Mouse (Mus musculus) spleen, adult 2 months (tissue): ENCODE measurements around the gene Dek. TPM values are rescaled to one million over a fixed set of nuclear protein-coding genes. Genes with fewer than 3 reads are reported as not detected.

Experiments
- DNase-seq, 2 experiments: peaks; one replicate each; pipeline versions ENCODE4 v3.0.0 to v3.0.0-alpha.2; 2012 to 2021; ENCODE audit warnings: low spot score in 2 of 2, low read depth in 1 of 2
- H3K27ac ChIP-seq: fragments of 200-500 bp; 2 replicates; pipeline ENCODE4 v1.5.1; 2012; ENCODE audit warnings: low read length, inconsistent platforms; ENCODE audit not compliant: insufficient read depth
- H3K27me3 ChIP-seq: fragments of 200-500 bp; 2 replicates; pipeline ENCODE4 v1.6.1; 2012; ENCODE audit warnings: mild to moderate bottlenecking, moderate library complexity, low read length, inconsistent platforms; ENCODE audit not compliant: control insufficient read depth, insufficient read depth
- H3K36me3 ChIP-seq: fragments of 200-500 bp; 2 replicates; pipeline ENCODE4 v1.6.1; 2012; ENCODE audit warnings: mild to moderate bottlenecking, low read length, inconsistent platforms; ENCODE audit not compliant: control insufficient read depth, insufficient read depth
- H3K4me1 ChIP-seq: fragments of 200-500 bp; 2 replicates; pipeline ENCODE4 v1.6.1; 2011; ENCODE audit warnings: inconsistent platforms; ENCODE audit not compliant: control insufficient read depth, insufficient read depth, insufficient read length
- H3K4me3 ChIP-seq: fragments of 200-500 bp; 2 replicates; pipeline ENCODE4 v1.5.1; 2011; ENCODE audit warnings: mild to moderate bottlenecking, inconsistent platforms; ENCODE audit not compliant: insufficient read depth, insufficient read length; ENCODE audit errors: extremely low read depth
- CTCF ChIP-seq: fragments of 200-500 bp; IDR thresholded peaks from 2 replicates; pipeline ENCODE4 v1.5.1; 2011; ENCODE audit warnings: mild to moderate bottlenecking, inconsistent platforms; ENCODE audit not compliant: insufficient read depth, insufficient read length, insufficient replicate concordance; ENCODE audit errors: extremely low read depth
- POLR2A ChIP-seq: fragments of 200-500 bp; IDR thresholded peaks from 2 replicates; pipeline ENCODE4 v1.6.1; 2011; ENCODE audit warnings: low read depth, low read length, inconsistent platforms
- WGBS: fragments of 180-500 bp; shearing (Covaris S2); methylation state at CpG from one replicate; pipeline ENCODE4 v1.1.7; 2018; 5-methylcytosine and 5-hydroxymethylcytosine counted together
- polyA plus RNA-seq: library from polyadenylated mRNA; depleted of rRNA; stranded (reverse); fragments of >200 nt; gene quantifications from 2 replicates; pipeline ENCODE4 v1.2.3, GENCODE M21; 2012

The Dek gene
- polyA plus RNA-seq, 1 experiment, result 37.8 TPM

GRCm38 (mm10) chr13:47077367-47077766, 28.6 kb downstream of the Dek start:
- Histone ChIP-seq H3K27ac (no peak overlapping the region), H3K36me3 (peaks cover 17% of the 10 kb centered on the region)
- TF ChIP-seq CTCF, result no peak
- no peak for TF ChIP-seq POLR2A

GRCm38 (mm10) chr13:47076156-47076555, 29.8 kb downstream of the Dek start:
- DNase-seq, result no peak
- H3K4me1 ChIP-seq, result no peaks in the 10 kb centered on the region
- peaks cover 17% of the 10 kb centered on the region for H3K36me3 ChIP-seq
- no peak for TF ChIP-seq CTCF
- no peak for TF ChIP-seq POLR2A
- H3K4me3 ChIP-seq, result no peak overlapping the region
- 85% methylated on average over 5 of the region's 5 CpGs for WGBS
- H3K27ac ChIP-seq, result no peak overlapping the region
- H3K27me3 ChIP-seq, result no peaks in the 10 kb centered on the region

More at GRCm38 (mm10) chr13:47077367-47077766, 28.6 kb downstream of the Dek start:
- Histone ChIP-seq H3K4me3 (no peak overlapping the region), H3K4me1 (no peaks in the 10 kb centered on the region), H3K27me3 (no peaks in the 10 kb centered on the region)
- no peak for DNase-seq

- H3K36me3 ChIP-seq, result peaks cover 23% of the 10 kb centered on the region
- no peak for TF ChIP-seq POLR2A
- TF ChIP-seq CTCF, result no peak
Measured at GRCm38 (mm10) chr13:47072484-47072883, 33.5 kb downstream of the Dek start.

GRCm38 (mm10) chr13:47071871-47072270, 34.1 kb downstream of the Dek start:
- H3K4me1 ChIP-seq, result no peaks in the 10 kb centered on the region
- TF ChIP-seq POLR2A, result no peak
- TF ChIP-seq CTCF, result no peak
- 94% methylated on average over 13 of the region's 13 CpGs for WGBS
- H3K27ac ChIP-seq, result no peak overlapping the region
- DNase-seq, result no peak
- H3K4me3 ChIP-seq, result no peak overlapping the region
- H3K27me3 ChIP-seq, result no peaks in the 10 kb centered on the region
- peaks cover 20% of the 10 kb centered on the region for H3K36me3 ChIP-seq

More at GRCm38 (mm10) chr13:47072484-47072883, 33.5 kb downstream of the Dek start:
- H3K27me3 ChIP-seq, result no peaks in the 10 kb centered on the region
- H3K4me1 ChIP-seq, result no peaks in the 10 kb centered on the region
- no peak overlapping the region for H3K27ac ChIP-seq
- 92% methylated on average over 5 of the region's 5 CpGs for WGBS
- no peak for DNase-seq
- H3K4me3 ChIP-seq, result no peak overlapping the region

GRCm38 (mm10) chr13:47070329-47071080, 35.5 kb downstream of the Dek start:
- 96% methylated on average over 15 of the region's 15 CpGs for WGBS
- Histone ChIP-seq H3K27ac (no peak overlapping the region), H3K36me3 (peaks cover 20% of the 10 kb centered on the region), H3K27me3 (no peaks in the 10 kb centered on the region), H3K4me3 (no peak overlapping the region), H3K4me1 (no peaks in the 10 kb centered on the region)
- DNase-seq, result no peak
- TF ChIP-seq CTCF, result no peak
- no peak for TF ChIP-seq POLR2A

GRCm38 (mm10) chr13:47067001-47067400, 39.0 kb downstream of the Dek start:
- no peak for DNase-seq
- 92% methylated on average over 6 of the region's 6 CpGs for WGBS
- H3K4me3 ChIP-seq, result no peak overlapping the region
- no peak for TF ChIP-seq CTCF
- TF ChIP-seq POLR2A, result no peak
- H3K27me3 ChIP-seq, result no peaks in the 10 kb centered on the region
- no peak overlapping the region for H3K27ac ChIP-seq
- peaks cover 24% of the 10 kb centered on the region for H3K36me3 ChIP-seq
- H3K4me1 ChIP-seq, result no peaks in the 10 kb centered on the region

- no peak for DNase-seq
- Histone ChIP-seq H3K27me3 (no peaks in the 10 kb centered on the region), H3K4me1 (no peaks in the 10 kb centered on the region), H3K36me3 (peaks cover 24% of the 10 kb centered on the region), H3K4me3 (no peak overlapping the region), H3K27ac (no peak overlapping the region)
- 93% methylated on average over 10 of the region's 10 CpGs for WGBS
- no peak for TF ChIP-seq CTCF
- TF ChIP-seq POLR2A, result no peak
Measured at GRCm38 (mm10) chr13:47066516-47066915, 39.5 kb downstream of the Dek start.
